Mouse (Mus musculus) left cerebral cortex, adult 8-10 months (tissue): Measurements from ENCODE around the gene Cacna2d1. TPM values are rescaled to one million over a fixed set of nuclear protein-coding genes. Genes with fewer than 3 reads are reported as not detected.

Experiments used
- DNase-seq, 2 experiments: peaks; one replicate each; pipeline ENCODE4 v3.0.0; 2022; ENCODE audit warnings: low spot score in 2 of 2
- total RNA-seq, 4 experiments: library from RNA; stranded (reverse); gene quantifications; 2 replicates each; pipeline ENCODE4 v1.2.4; 2022

Cacna2d1 gene
- 100 to 1,000 TPM; 146 to 167 (median 156) TPM for total RNA-seq

DNA sequence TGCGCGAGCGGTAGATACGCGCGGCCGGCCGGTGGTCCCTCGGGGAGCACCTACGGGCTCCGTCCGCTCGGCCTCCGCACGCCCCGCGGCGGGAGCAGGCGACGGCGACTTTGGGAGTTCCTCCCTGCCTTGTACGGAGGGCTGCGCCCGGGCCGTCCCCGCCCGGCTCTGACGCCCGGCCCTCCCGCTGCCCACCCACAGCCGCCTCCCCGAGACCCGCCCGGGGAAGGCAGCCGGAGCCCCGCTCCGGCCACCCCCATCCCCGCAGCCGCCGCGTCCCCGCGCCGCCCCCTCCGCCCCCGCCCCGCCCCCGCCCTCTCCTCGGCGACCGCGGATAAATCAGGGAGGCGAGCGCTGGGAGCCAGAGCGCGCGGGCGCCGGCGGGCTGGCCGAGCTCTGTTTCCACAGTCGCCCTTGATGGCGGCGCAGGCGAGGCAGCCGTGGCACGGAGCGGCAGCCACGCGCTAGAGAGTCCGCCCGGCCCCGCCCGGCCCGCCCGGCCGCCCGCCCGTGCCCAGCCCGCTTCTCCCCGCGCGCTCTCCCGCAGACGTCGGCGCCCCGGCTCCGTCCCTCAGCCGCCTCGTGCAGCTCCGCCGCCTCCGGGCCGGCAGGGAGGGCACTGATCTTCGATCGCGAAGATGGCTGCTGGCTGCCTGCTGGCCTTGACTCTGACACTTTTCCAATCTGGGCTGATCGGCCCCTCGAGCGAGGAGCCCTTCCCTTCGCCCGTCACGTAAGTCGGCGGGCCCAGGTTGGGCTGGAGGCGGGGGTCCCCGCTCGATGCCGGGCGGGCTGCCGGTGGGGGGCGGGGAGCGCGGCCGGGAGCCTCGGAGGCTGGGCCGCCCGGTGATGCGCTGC, at the start of gene Cacna2d1:
Gene Cacna2d1, plus strand, starts transcription at position 316 of the 858 bp plus-strand sequence.
- peak; percentile 26 to 43 for DNase-seq

DNA sequence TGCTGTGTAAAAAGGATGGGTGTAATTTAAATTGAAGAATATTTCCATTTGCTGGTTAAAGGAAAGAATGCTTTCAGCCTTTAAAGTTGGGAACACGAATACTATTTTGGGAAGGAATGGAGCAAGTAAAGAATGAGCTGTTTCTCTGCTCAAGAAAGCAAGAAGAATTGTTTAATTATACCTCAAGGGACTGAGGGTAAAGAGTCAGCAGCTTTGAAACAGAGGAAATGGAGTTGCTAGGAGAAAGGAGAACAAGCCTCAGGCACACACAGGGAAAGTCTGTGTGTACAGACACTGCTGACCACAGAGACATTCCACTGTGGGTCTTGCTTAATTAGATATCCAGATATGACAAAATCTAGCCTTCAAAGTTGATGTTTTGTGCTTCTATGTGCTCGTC, 39.4 kb upstream of the Cacna2d1 start:
- no peak for DNase-seq

DNA sequence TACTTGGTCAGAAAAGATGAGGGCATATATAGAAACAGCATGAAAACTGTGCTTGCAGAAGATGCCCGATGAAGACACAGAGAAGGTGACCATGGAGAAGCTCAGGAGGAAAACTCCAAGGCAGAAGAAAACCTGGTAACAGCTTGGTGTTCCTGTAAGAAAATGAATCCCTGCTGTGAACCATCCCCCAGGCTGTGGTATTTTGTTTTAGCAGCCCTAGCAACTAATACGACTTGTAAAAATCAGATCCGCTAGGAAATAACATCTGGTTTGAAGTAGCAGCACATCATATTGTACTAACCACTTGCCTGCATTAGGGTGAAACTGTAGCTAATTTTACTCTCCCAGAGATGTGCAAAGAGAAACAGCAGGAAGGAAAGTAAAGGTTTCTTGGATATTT, 37.8 kb upstream of the Cacna2d1 start:
- DNase-seq = no peak

DNA sequence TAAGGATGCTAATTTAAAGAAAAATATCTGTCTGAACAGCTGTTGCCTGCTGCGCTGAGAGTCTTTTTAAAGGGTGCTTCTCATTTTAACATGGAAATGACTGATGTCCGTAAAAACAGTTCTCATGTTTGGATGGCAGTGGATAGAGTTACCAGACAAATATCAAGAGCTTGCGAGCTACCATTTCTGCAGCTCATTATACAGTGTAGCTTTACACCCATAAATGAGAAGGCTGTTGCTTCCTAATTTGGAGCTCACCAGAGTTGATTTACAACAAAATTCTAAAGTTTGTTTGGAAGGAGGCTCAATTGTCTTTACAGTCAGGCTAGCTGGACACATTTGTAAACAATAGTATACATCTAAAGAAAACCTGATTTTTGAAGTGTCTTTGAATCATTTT, 28.0 kb upstream of the Cacna2d1 start:
- DNase-seq = no peak

DNA sequence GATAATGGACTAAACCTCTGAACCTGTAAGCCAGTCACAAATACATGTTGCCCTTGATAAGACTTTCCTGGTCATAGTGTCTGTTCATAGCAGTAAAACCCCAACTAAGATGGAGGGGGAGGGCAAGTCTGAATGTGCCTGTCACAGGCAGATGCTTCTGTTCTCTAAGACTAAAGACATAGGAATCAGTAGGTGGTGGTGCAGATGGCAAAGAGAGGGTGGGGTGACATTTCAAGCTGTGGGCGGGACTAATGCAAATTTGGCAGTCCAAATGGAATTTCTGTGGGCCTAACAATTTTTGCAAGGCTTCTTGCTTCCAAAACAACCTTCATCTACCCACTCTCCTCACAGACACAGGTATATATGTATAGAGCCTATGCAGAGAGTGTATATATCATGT, 19.6 kb upstream of the Cacna2d1 start:
- DNase-seq = peak in 1 of 2 experiments; percentile 88

DNA sequence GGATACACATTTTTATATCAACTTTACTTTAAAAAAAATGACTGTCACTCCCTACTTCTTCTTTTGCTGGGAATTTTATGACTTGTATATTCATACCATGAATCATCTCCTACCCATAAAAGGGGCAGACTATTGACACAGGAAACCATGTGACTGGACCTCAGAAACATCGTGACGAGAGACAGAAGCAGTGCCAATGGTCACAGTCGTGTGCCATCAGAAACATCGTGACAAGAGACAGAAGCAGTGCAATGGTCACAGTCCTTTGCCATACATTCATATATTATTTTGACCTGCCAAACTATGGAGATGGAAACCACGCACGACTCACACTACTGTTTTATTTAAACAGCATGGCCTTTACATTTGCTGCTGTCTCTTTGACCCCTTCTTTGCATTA, 6.0 kb upstream of the Cacna2d1 start:
- no peak for DNase-seq

DNA sequence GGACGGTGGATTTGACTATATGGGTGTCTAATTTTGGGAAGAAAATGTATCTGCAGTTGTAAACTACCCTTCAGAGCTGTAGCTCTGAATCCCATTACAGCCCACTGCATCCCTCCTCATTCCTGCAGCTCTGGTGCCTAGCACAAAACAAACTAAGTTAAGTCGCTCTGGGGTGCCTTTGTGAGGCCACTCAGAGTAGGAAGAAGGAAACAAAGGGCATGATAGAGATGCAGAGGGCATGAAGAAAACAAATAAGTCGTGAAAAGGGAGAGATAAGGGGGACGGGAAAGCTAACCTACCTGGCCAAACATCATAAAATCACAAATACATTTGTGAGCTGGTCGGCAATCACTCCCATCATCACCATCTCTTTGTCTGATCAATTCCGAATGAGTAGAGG, 1.5 kb upstream of the Cacna2d1 start:
- no peak for DNase-seq

DNA sequence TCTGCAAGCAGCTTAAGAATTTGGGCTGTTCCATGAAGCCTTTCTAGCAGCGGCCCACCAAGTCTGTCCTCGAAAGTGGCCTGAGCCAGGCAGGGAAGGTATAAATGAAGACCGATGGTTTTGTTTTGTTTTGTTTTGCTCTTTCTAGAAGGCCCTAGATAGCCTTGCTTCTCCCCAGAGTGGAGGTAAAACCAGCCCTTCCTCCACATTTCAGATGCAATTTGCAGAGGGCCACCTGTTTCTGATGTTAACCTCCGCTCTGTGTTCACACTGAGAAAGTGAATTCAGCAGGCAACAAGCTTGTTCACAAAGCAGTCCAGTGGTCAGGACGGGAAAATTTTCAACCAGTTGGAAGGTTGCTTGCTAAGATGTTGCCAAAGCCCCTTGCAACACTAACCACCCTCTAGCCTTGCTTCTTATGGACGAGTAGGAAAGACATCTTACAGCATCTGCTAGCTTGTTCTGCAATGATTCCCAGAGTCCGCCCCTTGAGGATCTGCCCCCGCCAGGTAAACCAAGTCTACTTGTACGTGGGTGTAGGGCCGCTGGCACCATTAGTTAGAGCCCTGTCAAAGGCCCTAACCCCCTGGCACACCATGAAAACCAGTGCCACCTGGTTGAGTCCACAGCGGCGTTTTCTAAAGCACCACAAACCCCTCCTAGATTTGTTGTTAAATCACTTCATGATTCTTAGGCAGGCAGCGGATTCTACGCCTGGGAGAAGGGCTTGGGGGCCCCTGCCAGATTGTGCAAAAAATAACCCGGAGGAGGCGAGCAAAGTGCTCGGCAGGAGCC, 713 bp upstream of the Cacna2d1 start:
- peak; percentile 45 to 59 for DNase-seq

DNA sequence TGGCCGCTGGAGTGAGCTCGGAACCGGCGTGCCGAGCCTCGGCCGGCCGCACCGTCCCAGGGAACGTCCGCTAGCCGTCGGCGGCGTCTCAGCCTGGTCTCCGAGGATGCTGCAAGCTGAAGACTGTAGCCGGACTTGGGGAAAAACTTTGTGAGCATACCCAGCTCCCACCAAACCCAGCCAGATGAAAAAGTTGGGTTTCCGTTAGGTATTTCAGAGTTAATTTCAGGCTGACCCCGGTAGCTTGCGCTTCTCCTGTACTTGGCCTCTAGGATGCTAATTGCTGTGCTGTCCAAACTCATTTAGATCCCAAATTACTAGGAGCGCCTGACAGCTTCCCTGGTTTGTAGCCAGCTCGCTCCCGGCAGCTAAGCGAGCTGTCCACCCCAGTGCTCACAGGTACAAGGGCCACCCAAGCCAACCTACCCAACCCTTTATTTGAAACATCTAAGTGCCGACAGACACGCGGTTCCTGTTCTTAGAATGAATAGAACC, 790 bp downstream of the Cacna2d1 start:
- peak in 1 of 2 experiments; percentile 32 for DNase-seq

DNA sequence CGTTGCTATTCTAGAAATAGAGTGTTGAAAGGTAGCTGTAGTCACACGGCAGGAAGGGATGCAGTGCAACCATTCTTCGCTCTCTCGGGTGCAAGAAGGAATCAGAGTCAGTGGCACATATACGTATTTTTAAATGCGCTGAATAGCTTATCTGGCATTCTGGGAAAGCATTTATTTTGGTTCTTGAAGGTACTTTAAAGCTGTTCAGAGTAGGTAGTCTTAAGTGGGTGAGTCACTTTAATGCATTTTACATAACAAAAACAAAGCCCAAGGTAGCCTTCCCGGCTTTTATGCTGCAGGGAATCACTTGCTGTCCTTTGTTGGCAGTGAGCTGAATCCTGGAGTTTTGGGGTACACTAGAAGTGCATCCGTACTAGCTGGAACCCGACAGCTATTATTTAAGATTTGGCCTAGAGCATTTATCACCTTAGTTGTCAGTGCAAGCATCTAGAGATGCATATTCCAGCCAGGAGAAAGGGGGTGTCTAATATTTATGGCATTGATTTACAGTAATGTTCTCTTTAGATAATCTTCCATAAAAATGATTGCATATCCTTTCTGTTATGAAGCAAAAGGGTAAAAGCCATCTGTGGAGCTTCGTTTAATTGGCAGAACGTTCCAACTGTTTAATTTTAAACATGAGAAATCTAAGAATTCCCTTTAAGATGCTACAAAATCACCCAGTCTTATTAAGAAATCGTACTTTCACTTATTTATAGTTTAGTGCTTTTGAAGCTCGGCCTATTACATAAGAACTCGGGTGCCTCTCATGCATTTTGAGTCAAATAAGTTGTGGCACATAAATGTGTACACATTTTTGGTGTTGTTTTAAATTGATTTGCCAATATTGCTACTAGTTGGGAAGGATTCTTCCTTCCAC, 1.6 kb downstream of the Cacna2d1 start:
- peak in 1 of 2 experiments; percentile 16 for DNase-seq

DNA sequence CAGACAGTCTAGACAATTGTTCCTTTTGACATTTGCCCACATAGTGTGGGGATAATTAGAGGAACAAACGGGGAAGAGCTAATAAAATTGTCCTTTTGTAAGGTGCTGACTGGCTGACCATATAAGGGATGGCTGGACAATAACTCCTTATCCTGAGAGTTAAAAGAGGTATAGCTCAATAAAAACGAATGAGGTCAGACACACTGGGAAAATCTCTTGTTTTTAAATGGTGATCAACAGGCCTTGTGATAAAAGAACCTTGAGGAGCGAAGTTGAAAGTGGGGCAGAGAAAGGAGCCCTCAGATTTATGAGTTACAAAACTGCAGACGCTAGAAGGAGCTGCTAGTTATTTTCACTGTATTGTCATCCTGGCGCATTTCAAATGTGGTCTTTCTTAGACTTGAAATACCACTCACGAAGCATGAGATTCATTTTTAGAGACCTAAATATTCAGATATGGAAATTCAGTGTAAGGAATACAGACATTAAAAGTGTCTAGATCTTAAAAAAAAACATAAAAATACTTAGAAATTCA, 6.8 kb downstream of the Cacna2d1 start:
- DNase-seq = no peak

DNA sequence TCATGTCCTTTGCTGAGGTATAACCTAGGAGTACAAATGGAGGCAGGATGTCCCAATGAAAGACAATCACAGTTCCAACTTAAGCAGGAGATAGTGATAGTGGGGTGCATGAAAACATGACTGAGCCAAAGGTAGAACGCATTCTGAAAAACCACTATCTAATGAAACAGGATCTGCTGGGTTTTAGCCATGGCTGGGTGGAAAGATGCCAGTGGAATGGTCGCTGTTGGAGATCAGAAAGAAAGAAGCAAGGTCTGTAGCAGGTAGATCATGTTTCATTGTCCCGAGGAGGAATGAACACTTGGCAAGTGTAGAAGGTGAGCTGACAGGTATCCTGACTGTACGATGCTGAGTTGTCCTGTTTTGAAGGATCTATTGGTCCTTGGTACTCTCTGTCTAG, 7.6 kb downstream of the Cacna2d1 start:
- no peak for DNase-seq

DNA sequence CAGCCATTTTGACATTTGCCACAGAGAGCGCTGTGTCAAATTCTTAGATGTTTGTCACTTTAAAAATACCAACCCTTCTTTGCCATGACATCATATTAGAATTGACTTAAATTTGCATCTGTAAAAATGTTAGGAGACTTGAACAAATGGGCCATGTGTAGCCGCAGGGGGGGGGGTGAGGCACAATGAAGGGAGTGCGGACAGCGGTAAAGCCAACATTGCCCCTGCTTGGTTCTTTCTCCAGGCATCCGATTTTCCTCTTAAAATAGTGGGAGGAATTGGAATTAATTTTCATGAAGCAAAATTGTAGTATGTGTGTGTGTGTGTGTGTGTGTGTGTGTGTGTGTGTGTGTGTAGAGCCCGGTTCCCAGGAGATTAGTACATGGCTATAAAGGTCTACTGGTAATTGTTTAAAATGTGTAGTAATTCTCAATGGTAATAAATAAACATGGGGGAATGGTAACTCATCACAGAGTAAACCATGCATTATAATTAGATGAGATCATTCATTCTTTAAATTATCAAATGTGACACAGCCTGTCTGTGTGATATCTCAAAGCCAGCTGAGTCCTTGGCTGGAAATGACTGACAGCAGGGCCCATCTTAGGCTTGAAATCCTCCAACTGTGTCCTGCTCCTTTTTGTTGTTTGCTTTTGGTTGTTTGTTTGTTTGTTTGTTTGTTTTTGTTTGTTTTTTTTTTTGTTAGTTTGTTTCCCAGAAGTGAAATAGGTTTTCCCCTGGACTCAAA, 14.0 kb downstream of the Cacna2d1 start:
- DNase-seq = no peak

DNA sequence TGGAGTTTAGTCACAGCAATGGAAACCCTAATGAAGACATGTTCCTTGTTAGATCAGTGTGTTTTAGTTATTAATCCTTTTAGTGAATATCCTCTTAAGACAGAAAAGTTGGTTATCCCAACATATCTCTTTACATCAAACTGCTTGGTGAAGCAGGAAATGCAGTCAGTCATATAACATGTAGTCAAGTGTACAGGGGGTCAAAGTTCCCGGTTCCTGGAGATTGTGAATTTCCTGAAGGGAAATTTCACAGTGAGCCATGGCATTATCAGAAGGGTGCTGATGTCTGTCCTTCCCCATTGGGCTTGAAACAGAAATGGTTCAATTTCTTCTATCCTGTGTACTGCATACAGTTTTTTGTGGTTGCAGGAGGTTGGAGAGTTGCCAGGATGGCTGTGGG, 25.3 kb downstream of the Cacna2d1 start:
- DNase-seq = no peak

DNA sequence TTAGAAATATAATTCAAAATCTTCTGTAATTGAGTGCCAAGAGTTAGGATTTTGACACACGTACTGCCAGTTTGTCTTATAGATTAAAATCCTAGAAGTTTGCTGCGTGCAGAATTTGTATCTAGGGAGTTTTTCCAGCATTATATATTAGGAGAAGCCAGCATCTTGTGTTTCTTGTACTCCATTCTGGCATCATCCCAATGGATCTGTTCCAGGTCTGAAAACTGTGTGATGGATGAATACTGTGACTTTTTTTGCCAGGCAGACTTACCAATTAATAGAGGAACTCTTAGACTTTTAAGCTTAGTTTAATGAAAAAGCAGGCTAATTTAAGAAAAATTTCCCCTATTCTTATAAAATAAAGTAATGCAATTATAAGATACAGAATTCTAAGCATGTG, 27.4 kb downstream of the Cacna2d1 start:
- DNase-seq = no peak

DNA sequence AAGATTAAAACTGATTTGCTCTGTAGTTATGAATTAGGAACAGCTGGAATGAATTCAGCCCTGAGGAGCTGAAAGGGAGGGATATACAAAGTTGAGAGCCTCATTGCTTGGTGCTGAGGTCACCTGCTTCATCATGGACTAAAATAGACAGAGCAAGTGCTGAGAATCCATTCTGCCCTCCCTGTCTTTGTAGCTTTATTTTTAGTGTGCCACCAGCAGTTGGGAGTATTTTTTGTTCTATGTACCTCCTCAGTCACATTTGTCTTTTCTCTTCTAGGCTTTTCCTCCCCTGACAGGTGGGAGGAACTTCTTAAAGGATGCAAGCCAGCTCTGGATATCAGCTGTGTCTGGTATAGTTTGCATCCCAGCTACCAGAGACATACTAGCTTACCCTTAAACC, 32.4 kb downstream of the Cacna2d1 start:
- peak in 1 of 2 experiments; percentile 11 for DNase-seq

DNA sequence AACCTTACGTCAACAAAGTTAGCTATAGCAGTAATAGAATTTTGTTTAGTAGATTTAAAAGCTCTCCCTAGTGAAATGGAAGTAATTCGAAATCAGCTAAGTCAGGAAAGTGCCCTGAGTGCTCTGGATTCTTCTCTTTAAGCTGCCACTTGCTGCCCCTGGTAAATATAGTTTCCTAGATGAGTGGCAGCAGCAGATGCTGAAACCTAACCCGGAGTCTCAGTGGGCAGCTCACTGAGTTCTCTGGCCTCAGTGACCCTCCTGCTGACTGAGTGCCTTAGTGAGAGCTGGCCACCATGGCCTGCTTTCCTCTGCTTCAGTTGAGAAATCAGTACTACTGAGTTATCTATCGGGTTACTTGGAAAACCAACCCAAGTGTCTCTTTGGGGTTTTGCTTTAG, 37.3 kb downstream of the Cacna2d1 start:
- no peak for DNase-seq

DNA sequence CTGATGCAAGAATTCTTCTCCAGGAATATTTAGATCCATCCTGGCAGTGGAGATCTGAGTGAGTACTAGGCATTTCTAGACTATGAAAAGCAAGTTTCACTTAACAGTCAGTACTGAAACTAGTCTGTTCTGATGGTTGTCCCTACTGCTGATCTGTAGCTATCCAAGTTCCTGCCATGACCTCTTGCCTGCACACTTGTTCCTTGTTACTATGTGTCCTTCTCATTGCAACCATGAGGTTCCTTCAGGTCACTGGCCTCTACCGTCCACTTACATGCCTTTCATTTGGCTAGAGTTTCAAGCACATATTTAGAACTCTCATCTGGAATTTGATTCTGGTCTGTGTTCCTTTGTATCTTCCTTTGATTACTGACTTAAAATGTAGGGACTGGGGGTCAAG, 37.9 kb downstream of the Cacna2d1 start:
- no peak for DNase-seq

DNA sequence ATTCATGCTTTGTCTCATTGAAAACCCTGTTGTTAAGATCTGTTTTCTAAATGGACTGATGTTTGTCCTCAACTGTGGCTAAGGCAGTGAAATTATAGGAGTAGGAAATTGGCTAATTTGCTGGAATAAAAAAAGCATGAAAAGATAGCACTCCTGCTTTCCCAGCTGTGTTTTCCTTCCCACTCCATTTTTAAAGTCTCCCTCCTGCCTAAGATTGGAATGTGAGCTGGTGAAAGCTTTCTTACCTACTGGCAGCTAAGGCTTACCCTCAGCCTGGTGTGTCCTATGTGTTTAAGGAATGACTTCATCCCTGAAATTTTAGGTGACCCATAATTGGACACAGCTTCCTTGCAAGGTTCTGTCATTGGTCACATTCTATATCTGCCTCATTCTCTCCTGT, 40.2 kb downstream of the Cacna2d1 start:
- no peak for DNase-seq

DNA sequence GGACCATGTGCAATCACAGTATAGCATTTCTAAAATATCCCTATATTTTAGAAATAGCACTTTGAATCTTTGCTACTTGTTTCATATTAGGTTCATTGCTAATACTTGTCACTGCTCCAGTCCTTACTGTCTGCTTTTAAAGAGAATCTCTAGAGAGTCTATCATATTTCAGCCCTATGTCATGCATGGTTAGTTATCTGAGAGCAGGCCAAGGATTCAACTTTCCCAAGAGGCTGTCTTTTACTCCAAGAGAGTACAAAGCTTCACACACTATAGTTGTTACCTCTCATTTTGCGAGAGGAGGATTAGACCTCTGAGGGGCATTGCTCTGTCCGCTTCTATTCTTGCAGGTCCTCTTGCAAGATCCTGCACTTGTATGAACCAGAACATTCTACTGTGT, 44.7 kb downstream of the Cacna2d1 start:
- no peak for DNase-seq
